Mouse (Mus musculus): ENCODE results near the gene Dus3l. TPM values are rescaled to one million over a fixed set of nuclear protein-coding genes. Genes with fewer than 3 reads are reported as not detected.

Dus3l gene
- polyA plus RNA-seq, 1 experiment from 2014 or later, result 31.7 TPM

GRCm38 (mm10) chr17:56740788-56741160 is 23.8 kb upstream of the Dus3l start:
- peaks cover 27% of the 10 kb centered on the region for H3K4me1 ChIP-seq (ENCODE audit: control insufficient read depth, insufficient read depth, low read length)
- ATAC-seq (replicated peaks; ENCODE audit: extremely low read depth, insufficient read depth, low FRiP score), result peak; percentile 35
- H3K4me2 ChIP-seq (ENCODE audit: low read depth, low read length), result 0 out of 2 replicates have a peak overlapping the region, but pooled peaks have one; percentile 10
- H3K27me3 ChIP-seq (ENCODE audit: control insufficient read depth, insufficient read depth, low read length), result no peaks in the 10 kb centered on the region
- H3K4me3 ChIP-seq (ENCODE audit: low read length), result no peak overlapping the region
- 51% methylated on average over 17 of the region's 17 CpGs for WGBS
- no peak overlapping the region; the same call in 1 of the 2 replicates for H3K9ac ChIP-seq (ENCODE audit: low read length)
- H3K36me3 ChIP-seq (ENCODE audit: control insufficient read depth, insufficient read depth), result no peaks in the 10 kb centered on the region
- peak overlapping the region; percentile 93 for H3K27ac ChIP-seq (ENCODE audit: low read length)
- no peaks in the 10 kb centered on the region for H3K9me3 ChIP-seq (replicated peaks; ENCODE audit: control insufficient read depth, low read length)

DNA sequence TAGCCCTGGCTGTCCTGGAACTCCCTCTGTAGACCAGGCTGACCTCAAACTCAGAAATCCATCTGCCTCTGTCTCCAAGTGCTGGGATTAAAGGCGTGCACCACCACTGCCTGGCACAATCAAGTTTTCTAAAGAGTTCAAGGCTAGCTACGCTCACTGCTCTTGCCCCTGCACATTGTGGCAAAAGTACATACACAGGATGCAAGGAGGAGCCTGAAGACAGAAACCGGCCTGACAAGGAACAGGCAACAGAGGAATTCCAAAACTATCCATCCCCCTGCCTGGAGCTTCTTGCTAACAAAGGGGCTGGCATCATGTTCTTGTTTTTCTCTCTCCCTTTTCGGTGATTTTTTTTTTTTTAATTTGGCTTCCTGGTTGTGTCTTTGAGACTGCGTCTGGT is 20.4 kb upstream of the Dus3l start:
- 52% methylated on average over 5 of the region's 5 CpGs for WGBS
- H3K4me1 ChIP-seq (ENCODE audit: control insufficient read depth, insufficient read depth, low read length), result peaks cover 13% of the 10 kb centered on the region
- H3K27ac ChIP-seq (ENCODE audit: low read length), result no peak overlapping the region
- H3K36me3 ChIP-seq (ENCODE audit: control insufficient read depth, insufficient read depth), result no peaks in the 10 kb centered on the region
- no peak overlapping the region for H3K9ac ChIP-seq (ENCODE audit: low read length)
- no peak for ATAC-seq (replicated peaks; ENCODE audit: extremely low read depth, insufficient read depth, low FRiP score)
- H3K4me3 ChIP-seq (ENCODE audit: low read length), result no peak overlapping the region
- H3K27me3 ChIP-seq (ENCODE audit: control insufficient read depth, insufficient read depth, low read length), result no peaks in the 10 kb centered on the region
- no peak overlapping the region for H3K4me2 ChIP-seq (ENCODE audit: low read depth, low read length)
- no peaks in the 10 kb centered on the region for H3K9me3 ChIP-seq (replicated peaks; ENCODE audit: control insufficient read depth, low read length)

GRCm38 (mm10) chr17:56751404-56752072 is 13.0 kb upstream of the Dus3l start:
- Histone ChIP-seq H3K4me1 (ENCODE audit: control insufficient read depth, insufficient read depth, low read length) (no peaks in the 10 kb centered on the region; the same call in 1 of the 2 replicates), H3K9me3 (replicated peaks; ENCODE audit: control insufficient read depth, low read length) (no peaks in the 10 kb centered on the region), H3K27ac (ENCODE audit: low read length) (no peak overlapping the region), H3K4me3 (ENCODE audit: low read length) (peak overlapping the region; percentile 40), H3K27me3 (ENCODE audit: control insufficient read depth, insufficient read depth, low read length) (peaks cover 50% of the 10 kb centered on the region), H3K4me2 (ENCODE audit: low read depth, low read length) (peak overlapping the region; percentile 59), H3K9ac (ENCODE audit: low read length) (peak overlapping the region; percentile 36; the same call in 1 of the 2 replicates), H3K36me3 (ENCODE audit: control insufficient read depth, insufficient read depth) (no peaks in the 10 kb centered on the region)
- ATAC-seq (replicated peaks; ENCODE audit: extremely low read depth, insufficient read depth, low FRiP score), result peak; percentile 44
- 18% methylated on average over 71 of the region's 71 CpGs for whole genome bisulfite sequencing

DNA sequence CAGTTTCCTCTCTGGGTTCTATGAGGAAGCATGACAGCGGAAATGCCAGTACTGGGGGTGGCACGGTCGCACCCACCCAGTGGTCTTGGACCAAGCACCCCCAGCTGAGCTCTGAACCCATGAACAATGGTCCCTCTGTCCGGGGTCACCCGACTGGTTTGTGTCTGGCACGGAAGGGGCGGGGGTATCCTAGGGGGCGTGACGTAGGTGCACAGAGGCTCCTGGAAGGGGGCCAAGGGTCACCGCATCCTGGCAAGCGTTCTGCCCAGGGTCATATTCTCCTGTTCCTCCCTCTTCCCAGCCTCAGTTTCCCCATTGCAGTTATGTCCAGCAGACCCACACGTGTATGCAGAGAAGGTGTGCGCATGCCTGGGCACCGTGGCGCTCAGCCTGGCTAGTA is 11.1 kb upstream of the Dus3l start:
- H3K27ac ChIP-seq (ENCODE audit: low read length), result no peak overlapping the region
- no peak overlapping the region for H3K4me3 ChIP-seq (ENCODE audit: low read length)
- no peak overlapping the region for H3K4me2 ChIP-seq (ENCODE audit: low read depth, low read length)
- ATAC-seq (replicated peaks; ENCODE audit: extremely low read depth, insufficient read depth, low FRiP score), result no peak
- 0 out of 2 replicates have a peak, but pooled peaks cover 2% of the 10 kb centered on the region for H3K9me3 ChIP-seq (replicated peaks; ENCODE audit: control insufficient read depth, low read length)
- no peak overlapping the region for H3K9ac ChIP-seq (ENCODE audit: low read length)
- H3K4me1 ChIP-seq (ENCODE audit: control insufficient read depth, insufficient read depth, low read length), result peaks cover 10% of the 10 kb centered on the region
- peaks cover 55% of the 10 kb centered on the region for H3K27me3 ChIP-seq (ENCODE audit: control insufficient read depth, insufficient read depth, low read length)
- no peaks in the 10 kb centered on the region for H3K36me3 ChIP-seq (ENCODE audit: control insufficient read depth, insufficient read depth)
- 30% methylated on average over 15 of the region's 15 CpGs for WGBS

DNA sequence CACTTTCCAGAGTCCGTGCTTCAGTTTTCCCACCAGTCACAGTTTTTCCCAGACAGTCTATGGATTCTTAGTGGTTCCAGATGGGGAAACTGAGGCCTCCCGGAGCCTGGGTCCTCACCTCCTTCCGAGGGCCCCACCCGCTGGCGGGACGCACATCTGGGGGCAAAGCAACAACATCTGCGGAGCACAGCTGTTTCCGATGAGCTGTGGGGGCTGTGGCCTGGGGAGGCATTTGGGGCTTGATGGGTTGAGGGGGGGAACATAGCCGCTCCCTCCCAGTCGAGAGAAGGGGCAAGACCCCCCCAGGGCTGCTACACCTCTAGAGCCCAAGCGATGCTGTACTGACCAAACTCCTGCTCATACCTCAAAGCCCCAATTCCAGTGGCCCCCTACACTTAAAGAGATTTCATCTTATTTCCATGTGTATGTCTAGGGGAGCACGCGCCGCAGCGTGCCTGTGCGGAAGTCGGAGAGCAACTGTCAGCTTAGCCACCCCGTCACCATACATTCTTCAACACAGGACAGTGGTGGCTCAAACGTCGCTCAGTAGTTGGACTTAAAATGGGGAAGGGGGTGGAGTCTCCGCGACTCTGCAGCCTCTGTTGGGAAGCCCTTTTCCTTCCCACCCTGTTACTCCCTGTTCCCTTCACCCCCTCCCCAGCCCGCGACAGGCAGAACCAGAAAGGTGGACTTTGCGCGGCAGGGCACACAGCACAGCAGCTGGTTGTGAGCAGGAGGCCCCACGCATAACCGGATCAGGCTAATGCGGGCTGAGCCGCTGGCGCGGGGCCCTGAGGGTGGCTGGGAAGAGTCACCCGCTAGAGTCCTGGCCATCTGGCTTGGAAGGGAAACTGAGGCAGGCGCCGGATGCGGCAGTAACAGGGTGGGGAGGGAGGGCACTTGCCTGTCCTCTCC is 10.0 kb upstream of the Dus3l start:
- no peak overlapping the region for H3K27ac ChIP-seq (ENCODE audit: low read length)
- peaks cover 55% of the 10 kb centered on the region for H3K27me3 ChIP-seq (ENCODE audit: control insufficient read depth, insufficient read depth, low read length)
- H3K9me3 ChIP-seq (replicated peaks; ENCODE audit: control insufficient read depth, low read length), result 0 out of 2 replicates have a peak, but pooled peaks cover 5% of the 10 kb centered on the region
- peaks cover 10% of the 10 kb centered on the region for H3K4me1 ChIP-seq (ENCODE audit: control insufficient read depth, insufficient read depth, low read length)
- H3K4me3 ChIP-seq (ENCODE audit: low read length), result peak overlapping the region; percentile 12; the same call in 1 of the 2 replicates
- 13% methylated on average over 36 of the region's 36 CpGs for WGBS
- H3K4me2 ChIP-seq (ENCODE audit: low read depth, low read length), result peak overlapping the region; percentile 41; the same call in 1 of the 2 replicates
- H3K36me3 ChIP-seq (ENCODE audit: control insufficient read depth, insufficient read depth), result no peaks in the 10 kb centered on the region
- peak overlapping the region; percentile 38; the same call in 1 of the 2 replicates for H3K9ac ChIP-seq (ENCODE audit: low read length)
- no peak for ATAC-seq (replicated peaks; ENCODE audit: extremely low read depth, insufficient read depth, low FRiP score)

DNA sequence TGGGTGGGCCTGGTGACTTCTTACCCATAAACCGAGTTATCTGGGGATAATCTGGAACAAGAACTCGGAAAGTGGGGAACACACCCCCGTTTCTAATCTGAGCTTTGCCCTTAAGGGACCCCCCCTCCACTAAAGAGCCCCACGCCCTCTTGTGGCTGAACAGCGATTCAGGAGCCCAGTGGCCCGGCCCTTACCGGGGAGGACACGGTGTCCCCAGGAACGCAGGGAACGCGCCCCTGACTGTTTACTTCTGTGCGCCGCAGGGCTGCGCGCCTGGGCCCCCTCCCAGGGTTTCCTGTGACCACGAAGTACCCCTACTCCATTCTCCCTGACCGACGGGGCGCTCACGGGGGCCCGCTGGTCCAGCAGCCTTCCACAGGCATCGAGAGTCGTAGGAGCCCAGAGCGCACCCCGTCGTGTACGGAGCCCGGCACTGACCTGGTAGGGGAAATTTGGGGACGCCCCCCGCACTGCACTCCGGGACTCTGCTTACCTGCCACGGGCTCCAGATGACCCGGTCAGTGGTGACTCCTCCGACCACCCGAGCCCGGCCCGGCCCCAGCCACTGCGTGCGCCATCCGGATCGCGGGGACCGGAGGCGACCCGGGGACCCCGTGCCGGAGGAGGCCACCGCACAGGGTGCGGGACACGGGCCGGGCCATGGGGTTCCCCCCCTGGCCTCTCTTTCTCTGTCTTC is 7.7 kb upstream of the Dus3l start:
- peak overlapping the region; percentile 37; the same call in 1 of the 2 replicates for H3K27ac ChIP-seq (ENCODE audit: low read length)
- H3K9ac ChIP-seq (ENCODE audit: low read length), result peak overlapping the region; percentile 86
- peak overlapping the region; percentile 98 for H3K4me2 ChIP-seq (ENCODE audit: low read depth, low read length)
- H3K4me1 ChIP-seq (ENCODE audit: control insufficient read depth, insufficient read depth, low read length), result peaks cover 17% of the 10 kb centered on the region
- ATAC-seq (replicated peaks; ENCODE audit: extremely low read depth, insufficient read depth, low FRiP score), result 0 out of 2 replicates have a peak, but pooled peaks have one; percentile 1
- WGBS, result 1% methylated on average over 51 of the region's 51 CpGs
- 0 out of 2 replicates have a peak, but pooled peaks cover 5% of the 10 kb centered on the region for H3K9me3 ChIP-seq (replicated peaks; ENCODE audit: control insufficient read depth, low read length)
- no peaks in the 10 kb centered on the region for H3K36me3 ChIP-seq (ENCODE audit: control insufficient read depth, insufficient read depth)
- H3K4me3 ChIP-seq (ENCODE audit: low read length), result peak overlapping the region; percentile 67
- peaks cover 48% of the 10 kb centered on the region for H3K27me3 ChIP-seq (ENCODE audit: control insufficient read depth, insufficient read depth, low read length)

DNA sequence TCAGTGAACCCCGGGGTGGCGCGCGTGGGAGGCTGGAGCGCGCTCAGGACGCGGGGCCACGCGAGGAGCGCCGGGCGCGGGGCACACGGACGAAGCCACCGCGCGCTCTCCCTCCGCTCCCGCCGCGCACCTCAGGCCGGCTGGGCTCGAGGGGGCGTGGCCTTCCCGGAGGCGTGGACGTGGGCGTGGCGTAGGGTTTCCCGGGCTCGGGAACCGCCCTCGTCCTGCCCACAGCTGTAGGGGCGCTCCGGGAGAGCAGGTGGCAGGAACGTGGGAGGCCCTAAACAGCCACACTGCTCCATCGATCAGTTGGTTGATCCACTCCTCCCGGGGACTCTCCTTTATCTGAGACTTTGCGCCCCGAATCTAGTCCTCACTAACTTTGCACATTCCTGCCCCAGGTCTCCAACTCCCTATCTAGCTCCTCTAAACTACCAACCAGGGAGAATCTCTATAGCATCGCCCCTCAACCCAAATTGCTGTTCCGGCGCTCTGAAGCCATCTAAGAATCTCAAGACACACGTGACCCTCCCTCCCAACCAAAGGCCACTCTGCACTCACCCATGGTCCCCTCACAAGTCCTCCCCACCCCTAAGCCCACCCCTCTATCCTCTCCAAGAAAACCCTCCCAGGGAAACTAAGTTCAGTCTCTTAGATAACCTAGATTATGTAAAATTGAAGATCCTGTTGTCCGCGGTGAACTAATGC is 7.0 kb upstream of the Dus3l start, which contains the start of gene Nrtn:
Gene Nrtn (minus strand): TSS at position 115 of the 708 bp plus-strand sequence.
- peak within 1 kb of the TSS; percentile 98 for H3K4me2 ChIP-seq (ENCODE audit: low read depth, low read length)
- peaks cover 21% of the 10 kb centered on the region for H3K4me1 ChIP-seq (ENCODE audit: control insufficient read depth, insufficient read depth, low read length)
- ATAC-seq (replicated peaks; ENCODE audit: extremely low read depth, insufficient read depth, low FRiP score), result peak; percentile 73
- peak within 1 kb of the TSS; percentile 86 for H3K9ac ChIP-seq (ENCODE audit: low read length)
- H3K27ac ChIP-seq (ENCODE audit: low read length), result peak within 1 kb of the TSS; percentile 37; the same call in 1 of the 2 replicates
- H3K36me3 ChIP-seq (ENCODE audit: control insufficient read depth, insufficient read depth), result no peaks in the 10 kb centered on the region
- 0 out of 2 replicates have a peak, but pooled peaks cover 5% of the 10 kb centered on the region for H3K9me3 ChIP-seq (replicated peaks; ENCODE audit: control insufficient read depth, low read length)
- peaks cover 42% of the 10 kb centered on the region for H3K27me3 ChIP-seq (ENCODE audit: control insufficient read depth, insufficient read depth, low read length)
- under 1% methylated on average over 48 of the region's 48 CpGs for WGBS
- H3K4me3 ChIP-seq (ENCODE audit: low read length), result peak within 1 kb of the TSS; percentile 67

DNA sequence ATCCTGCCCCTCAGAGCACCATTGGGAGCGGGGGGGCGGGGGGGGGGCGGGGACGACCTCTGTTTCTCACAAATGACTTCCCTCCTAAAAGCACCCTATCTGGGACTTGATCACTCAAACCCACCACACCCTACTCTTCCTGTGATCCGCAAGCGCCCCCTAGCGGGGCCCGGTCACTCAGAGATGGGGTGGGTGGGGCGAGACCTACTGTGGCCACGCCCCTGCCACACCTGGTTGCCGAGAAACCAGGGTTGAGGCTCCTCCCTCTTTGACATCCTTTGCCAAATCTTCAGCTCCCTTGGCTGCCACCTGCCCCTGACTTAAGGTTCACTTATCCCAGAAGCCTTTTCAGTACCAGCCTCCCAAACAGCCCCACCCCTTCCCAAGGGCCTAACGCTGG is 6.4 kb upstream of the Dus3l start:
- H3K4me2 ChIP-seq (ENCODE audit: low read depth, low read length), result peak overlapping the region; percentile 98; the same call in 1 of the 2 replicates
- no peak for ATAC-seq (replicated peaks; ENCODE audit: extremely low read depth, insufficient read depth, low FRiP score)
- H3K36me3 ChIP-seq (ENCODE audit: control insufficient read depth, insufficient read depth), result no peaks in the 10 kb centered on the region
- H3K4me3 ChIP-seq (ENCODE audit: low read length), result 0 out of 2 replicates have a peak overlapping the region, but pooled peaks have one; percentile 2
- 5% methylated on average over 12 of the region's 12 CpGs for WGBS
- H3K4me1 ChIP-seq (ENCODE audit: control insufficient read depth, insufficient read depth, low read length), result peaks cover 27% of the 10 kb centered on the region
- no peak overlapping the region for H3K27ac ChIP-seq (ENCODE audit: low read length)
- H3K9me3 ChIP-seq (replicated peaks; ENCODE audit: control insufficient read depth, low read length), result 0 out of 2 replicates have a peak, but pooled peaks cover 5% of the 10 kb centered on the region
- peaks cover 38% of the 10 kb centered on the region for H3K27me3 ChIP-seq (ENCODE audit: control insufficient read depth, insufficient read depth, low read length)
- H3K9ac ChIP-seq (ENCODE audit: low read length), result no peak overlapping the region
